Mouse (Mus musculus) cortical plate, adult 2 months (tissue): ENCODE results near the gene Abhd4.

Source experiments
- CTCF ChIP-seq: fragments of 200-500 bp; IDR thresholded peaks from 2 replicates; pipeline ENCODE4 v1.5.1; 2011; ENCODE audit warnings: mild to moderate bottlenecking, control low read depth, low read length; ENCODE audit not compliant: insufficient read depth; ENCODE audit errors: extremely low read depth
- POLR2A ChIP-seq: fragments of 200-500 bp; IDR thresholded peaks from 2 replicates; pipeline ENCODE4 v1.6.1; 2011; ENCODE audit warnings: mild to moderate bottlenecking, low read length, control low read depth; ENCODE audit not compliant: insufficient read depth; ENCODE audit errors: extremely low read depth

GRCm38 (mm10) chr14:54265951-54266350 is 12.0 kb downstream of the Abhd4 start:
- TF ChIP-seq CTCF (no peak), POLR2A (no peak)
